Mouse (Mus musculus) heart, adult 11 months (tissue): Measurements from ENCODE around the gene Pax4.
A peak's percentile ranks its signal among the peaks of the same experiment; 100 is the strongest.

Experiments used
- DNase-seq: peaks from one replicate; pipeline ENCODE4 v3.0.0; 2022

Gene Pax4

GRCm38 (mm10) chr6:28431538-28431855 lies 17.7 kb downstream of the Pax4 start:
- DNase-seq = no peak

DNA sequence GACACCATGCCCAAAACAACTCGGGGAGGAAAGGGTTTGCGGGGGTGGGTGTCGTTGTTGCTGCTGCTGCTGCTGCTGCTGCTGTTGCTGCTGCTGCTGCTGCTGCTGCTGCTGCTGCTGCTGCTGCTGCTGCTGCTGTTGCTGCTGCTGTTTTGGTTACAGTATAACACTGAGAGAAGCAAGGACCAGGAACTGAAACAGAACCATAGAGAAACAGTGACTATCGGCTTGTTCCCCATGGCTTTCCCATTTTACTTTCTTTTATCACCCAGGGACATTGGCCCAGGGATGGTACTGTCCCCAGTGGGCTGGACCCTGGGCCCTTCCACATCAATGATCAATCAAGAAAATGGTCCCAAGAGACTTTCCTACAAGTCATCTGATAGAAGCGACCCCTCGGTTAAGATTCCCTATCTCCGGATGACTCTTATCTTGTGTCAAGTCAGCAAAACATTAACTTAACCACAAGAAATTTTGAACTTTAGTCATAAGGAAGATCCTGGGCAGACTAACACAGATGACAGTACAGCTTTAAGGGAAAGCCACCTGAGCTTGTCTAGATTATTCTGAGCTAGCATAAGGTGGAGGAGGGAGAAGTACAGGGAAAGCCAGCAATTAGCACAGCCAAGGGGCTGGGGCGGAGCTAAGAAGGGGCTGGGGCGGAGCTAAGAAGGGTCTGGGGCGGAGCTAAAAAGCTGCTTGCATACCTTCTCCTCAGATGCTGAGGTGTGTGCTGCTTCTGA lies 18.2 kb downstream of the Pax4 start:
- peak; percentile 67 for DNase-seq

- peak; percentile 85 for DNase-seq
Observed at GRCm38 (mm10) chr6:28429870-28430269, 19.3 kb downstream of the Pax4 start.

DNA sequence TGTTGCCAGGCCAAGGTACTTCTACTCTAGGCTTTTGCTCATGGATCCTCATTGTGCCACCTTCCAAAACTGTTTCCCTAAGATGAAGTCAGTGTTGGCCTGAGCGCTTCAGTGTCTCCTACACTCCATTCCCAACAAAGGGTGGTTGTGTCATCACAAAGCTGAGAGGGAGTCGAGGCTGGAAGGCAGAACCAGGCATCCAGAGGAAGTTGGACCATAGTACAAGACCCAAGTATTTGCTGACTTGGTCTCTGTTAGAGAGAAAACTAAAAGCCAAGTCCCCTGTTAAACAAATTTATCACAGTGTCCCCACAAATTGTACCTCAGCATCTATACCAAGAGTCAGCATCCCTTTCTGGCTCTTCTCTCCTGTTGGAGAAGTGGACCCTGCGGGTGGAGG lies 20.9 kb downstream of the Pax4 start, which contains the start of gene Gcc1:
Gene Gcc1 (minus strand): TSS at position 101 of the 400 bp plus-strand sequence.
- no peak for DNase-seq

- no peak for DNase-seq
Observed at GRCm38 (mm10) chr6:28427096-28427839, 21.9 kb downstream of the Pax4 start, which contains the start of gene Fscn3. Gene Fscn3, plus strand, starts transcription at chr6:28427789.

DNA sequence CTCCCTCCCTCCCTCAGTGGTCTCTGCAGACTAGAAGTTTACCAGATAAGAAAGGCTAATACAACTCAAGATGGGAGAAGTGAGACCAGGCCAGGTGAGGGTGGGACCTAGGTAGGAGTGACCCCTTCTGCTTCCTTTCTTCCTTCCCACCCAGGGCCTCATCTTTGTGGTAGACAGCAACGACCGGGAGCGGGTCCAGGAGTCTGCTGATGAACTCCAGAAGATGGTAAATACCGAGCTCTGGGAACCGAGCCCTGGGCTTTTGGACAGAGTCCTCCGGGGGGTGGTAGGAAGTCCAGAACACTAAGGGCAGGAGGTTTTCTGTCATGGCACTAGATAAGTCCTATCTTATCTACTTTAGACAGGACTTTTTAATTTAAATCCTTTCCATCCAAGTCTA lies 24.1 kb downstream of the Pax4 start:
- DNase-seq = peak; percentile 91

DNA sequence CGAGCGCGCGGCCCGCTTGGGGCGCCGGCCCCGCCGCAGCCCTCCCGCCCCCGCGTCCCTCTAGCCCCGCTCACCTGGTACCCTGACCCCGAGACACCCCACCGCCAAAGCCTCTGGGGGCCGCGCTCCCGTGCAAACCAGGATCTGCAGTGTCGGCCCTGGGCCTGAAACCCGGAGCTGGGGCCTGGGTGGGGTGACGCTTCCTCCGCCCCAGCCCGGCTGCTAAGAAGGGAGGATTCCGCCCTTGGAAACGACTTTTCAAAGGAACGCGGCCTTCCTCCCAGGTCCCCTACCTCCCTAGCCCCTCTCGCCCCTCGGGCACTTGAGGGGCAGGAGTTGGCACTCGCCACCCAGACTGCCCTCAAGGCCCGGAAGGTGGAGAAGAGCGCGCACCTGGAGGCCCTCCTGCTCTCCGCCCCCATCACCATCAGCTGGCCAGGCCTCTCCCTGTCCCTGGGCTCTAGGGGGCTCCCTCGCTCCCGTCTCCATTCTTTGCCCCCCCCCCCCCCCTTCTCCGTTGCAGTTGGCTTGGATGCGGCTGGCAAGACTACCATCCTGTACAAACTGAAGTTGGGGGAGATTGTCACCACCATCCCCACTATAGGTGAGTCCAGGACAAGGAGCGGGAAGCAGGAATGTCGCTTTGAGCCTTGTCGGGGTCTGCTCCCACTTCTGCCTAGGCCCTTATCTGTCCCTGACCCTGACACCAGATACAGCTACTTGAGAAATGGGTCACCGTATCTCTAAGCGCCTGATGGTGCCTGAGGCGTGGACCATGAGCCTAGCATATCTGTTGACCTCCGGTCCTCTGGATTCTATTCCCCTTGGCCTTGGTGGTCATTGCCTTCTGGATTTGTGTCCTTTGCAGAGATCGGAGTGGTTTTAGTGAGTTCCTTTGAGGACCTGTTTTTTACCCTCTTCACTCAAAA lies 25.1 kb downstream of the Pax4 start:
- DNase-seq = no peak

- peak; percentile 99 for DNase-seq
Observed at GRCm38 (mm10) chr6:28423313-28423712, 25.8 kb downstream of the Pax4 start, which contains the start of gene Arf5. Gene Arf5, plus strand, starts transcription at chr6:28423560.

- peak; percentile 86 for DNase-seq
Observed at GRCm38 (mm10) chr6:28422651-28423290, 26.4 kb downstream of the Pax4 start.

GRCm38 (mm10) chr6:28421469-28422000 lies 27.6 kb downstream of the Pax4 start:
- DNase-seq = peak; percentile 99

DNA sequence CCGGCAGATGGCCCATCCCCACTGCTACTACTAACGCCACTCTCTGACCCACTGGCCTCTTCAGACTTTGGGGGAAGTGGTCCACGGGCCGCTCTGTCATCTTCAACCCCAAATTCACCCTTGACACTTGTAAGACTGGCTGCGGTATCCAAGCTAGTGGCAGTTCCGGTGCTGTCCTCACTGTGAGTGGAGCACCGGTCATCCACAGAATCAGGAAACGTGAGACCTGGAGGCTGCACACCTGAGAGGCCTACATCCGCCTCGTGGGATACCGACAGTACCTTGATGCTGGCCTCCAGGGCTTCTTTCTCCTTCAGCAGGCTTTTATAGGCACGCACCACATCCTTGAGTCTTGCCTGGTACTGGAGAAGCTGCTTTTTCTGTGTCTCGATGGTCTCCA lies 28.3 kb downstream of the Pax4 start:
- DNase-seq = peak; percentile 92

DNA sequence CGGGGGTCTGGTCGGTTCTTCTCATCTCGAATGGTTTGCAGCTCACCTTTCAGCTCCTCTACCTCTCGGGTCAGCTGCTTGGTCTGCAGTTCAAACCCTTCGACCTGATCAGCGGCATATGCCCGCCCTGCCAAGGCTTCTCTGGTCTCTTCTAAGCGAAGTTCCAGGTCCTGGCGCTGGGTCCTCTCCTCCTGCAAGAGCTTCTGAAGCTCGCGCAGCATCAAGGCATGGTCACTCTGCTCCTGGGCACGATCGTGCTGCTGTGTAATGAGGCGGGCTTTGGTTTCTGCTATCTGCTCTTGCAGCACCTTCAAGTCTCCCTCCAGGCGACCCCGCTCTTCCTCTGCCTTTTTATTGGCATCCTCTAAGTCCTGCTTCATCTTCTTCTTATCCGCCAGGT lies 28.8 kb downstream of the Pax4 start:
- peak; percentile 93 for DNase-seq

GRCm38 (mm10) chr6:28419673-28420072 lies 29.5 kb downstream of the Pax4 start:
- peak; percentile 84 for DNase-seq

GRCm38 (mm10) chr6:28418449-28418848 lies 30.7 kb downstream of the Pax4 start:
- DNase-seq = peak; percentile 99

DNA sequence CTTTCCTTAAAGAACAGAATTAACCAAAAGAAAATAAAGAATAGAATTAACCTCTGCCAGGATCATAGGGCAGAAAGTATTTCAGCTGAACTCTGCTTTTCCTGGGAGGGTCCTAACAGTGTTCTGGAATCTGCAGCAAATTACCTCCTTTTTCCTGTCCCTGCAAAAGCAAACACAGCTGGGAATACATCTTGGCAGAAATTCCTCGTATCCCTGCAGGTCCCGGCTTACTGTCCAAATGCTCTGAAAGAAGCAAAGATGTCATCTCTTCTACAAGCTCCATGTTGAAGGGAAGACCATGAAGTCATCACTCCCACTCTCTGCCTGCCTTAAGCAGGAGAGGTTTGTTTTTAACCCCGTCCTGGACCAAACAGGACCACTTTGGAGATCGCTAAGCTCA lies 32.2 kb downstream of the Pax4 start:
- peak; percentile 95 for DNase-seq

GRCm38 (mm10) chr6:28411236-28411635 lies 37.9 kb downstream of the Pax4 start:
- DNase-seq = no peak

DNA sequence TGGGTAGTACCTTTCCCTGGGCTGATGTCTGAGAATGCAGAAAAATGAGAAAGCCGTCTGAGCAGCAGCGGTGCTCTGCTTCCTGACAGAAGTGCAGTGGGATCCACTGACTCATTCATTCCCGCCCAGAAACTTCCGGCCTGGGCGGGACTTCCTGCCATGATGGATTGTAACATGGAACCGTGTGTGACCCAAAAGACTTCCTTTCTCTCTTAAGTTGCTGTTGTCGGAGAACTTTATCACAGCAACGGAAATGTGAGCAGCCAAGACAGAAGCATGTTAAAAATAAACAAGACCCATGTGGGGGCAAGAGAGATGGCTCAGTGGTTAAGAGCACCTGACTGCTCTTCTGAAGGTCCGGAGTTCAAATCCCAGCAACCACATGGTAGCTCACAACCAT lies 39.1 kb downstream of the Pax4 start:
- peak; percentile 97 for DNase-seq

GRCm38 (mm10) chr6:28399791-28400190 lies 49.4 kb downstream of the Pax4 start:
- DNase-seq = peak; percentile 48

DNA sequence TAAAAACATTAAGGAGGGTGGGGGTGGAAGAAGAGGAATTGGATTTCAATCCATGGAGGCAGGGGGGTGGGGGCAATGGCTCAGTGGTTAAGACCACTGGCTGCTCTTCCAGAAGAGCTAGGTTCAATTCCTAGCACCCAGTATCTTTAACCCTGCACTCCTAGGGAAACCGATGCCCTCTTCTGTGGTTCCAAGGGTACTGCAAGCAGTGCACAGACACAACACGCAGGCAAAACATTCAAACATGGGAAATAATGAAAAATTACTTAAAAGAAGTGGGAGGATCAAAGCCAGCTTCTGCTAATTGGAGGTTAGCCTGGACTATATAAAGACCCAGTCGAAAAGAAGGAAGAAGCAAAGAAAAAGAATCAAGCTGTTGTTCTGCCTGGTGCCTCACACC lies 50.4 kb downstream of the Pax4 start:
- peak; percentile 22 for DNase-seq

GRCm38 (mm10) chr6:28397681-28398203 lies 51.4 kb downstream of the Pax4 start, which contains the start of gene Zfp800:
Gene Zfp800, minus strand, starts transcription at chr6:28398005.
- DNase-seq = peak; percentile 85

DNA sequence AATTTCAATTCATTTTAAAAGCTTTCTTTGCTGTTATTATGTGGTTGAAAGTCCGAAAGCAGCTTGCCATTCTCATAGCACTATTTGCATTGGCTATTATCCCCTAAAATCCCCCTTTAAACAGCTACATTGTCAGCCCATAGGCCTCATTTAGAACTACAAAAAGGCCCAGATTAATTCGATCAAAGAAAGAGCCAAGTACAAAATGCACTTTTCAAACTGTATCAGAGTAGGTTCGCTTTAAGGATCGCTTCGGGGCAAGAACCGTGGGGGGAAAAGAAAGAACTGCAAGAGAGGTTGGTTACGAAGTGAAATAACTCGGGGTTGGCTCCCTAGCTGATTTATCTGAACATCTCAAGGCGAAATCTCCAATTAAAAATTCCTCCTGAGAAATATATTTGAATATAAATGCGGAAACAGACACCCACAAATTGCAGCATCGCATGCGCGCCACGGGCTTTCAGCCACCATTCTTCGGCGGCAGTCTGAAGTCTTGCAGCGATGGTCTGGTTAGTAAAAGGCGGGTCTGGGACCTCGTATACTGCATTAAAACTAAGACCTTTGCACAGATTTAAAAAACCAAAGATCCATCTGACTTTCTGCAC lies 52.2 kb downstream of the Pax4 start:
- peak; percentile 72 for DNase-seq
